Mouse (Mus musculus) heart, postnatal 14 days (tissue): ENCODE results near the gene Ccdc78. TPM values are rescaled to one million over a fixed set of nuclear protein-coding genes. Genes with fewer than 3 reads are reported as not detected.

ENCODE experiments used
- DNase-seq, 2 experiments: peaks; one replicate each; pipeline ENCODE4 v3.0.0; 2021 to 2022
- intact Hi-C: fragments of 180-260 bp; cut with DNase I; formaldehyde crosslinking; loops from one replicate; pipeline ENCODE4 v1.15.1; 2025
- microRNA-seq, 2 experiments: library from miRNA; unstranded; fragments of <30 nt; microRNA quantifications; one replicate each; pipeline ENCODE4 v1.2.0; 2021 to 2022
- total RNA-seq, 2 experiments: library from RNA; stranded (reverse); gene quantifications; 2 replicates each; pipeline ENCODE4 v1.2.3; 2021

Ccdc78 gene
- total RNA-seq, 2 experiments from 2014 or later = 0.17 TPM; not detected in 1

DNA sequence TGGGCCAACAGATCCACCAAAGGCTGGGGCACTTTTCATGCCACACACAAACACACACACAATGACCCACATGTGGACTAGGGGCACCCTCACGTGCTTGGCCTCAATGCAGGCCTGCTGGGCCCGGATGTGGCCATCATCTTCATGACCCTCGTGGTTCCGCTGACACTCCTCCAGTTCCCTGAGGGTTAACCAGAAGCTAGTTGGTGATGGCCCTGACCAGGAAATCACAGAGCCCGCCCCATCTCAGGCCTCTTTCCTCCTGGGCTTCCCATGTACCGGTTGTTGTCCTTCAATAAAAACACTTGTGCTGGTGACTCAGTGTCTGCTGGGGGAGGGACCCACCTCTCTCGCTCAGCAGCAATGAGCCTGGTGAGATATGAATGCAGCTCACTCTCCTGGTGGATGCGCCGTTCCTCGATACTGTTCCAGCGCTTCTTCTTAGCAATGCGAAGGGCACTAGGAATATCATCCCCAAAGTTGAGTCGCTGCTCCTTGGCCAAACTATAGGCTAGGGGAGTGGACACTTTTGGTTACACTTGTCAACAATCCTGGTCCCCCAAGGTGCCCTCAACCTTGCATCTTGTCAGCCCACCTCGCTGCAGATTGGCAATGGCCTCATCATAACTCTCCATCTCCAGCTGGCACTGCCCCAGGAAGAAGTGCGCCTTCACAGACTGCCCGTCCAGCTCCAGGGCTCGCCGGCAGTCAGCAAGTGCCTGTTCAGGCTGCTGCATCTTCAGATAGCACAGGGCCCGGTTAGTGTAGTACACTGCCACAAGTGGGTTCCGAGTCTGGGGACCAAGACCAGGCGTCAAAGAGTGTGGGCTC lies 45.3 kb downstream of the Ccdc78 start:
- DNase-seq = peak in 1 of 2 experiments; percentile 31
- intact Hi-C loops = no loop called here

DNA sequence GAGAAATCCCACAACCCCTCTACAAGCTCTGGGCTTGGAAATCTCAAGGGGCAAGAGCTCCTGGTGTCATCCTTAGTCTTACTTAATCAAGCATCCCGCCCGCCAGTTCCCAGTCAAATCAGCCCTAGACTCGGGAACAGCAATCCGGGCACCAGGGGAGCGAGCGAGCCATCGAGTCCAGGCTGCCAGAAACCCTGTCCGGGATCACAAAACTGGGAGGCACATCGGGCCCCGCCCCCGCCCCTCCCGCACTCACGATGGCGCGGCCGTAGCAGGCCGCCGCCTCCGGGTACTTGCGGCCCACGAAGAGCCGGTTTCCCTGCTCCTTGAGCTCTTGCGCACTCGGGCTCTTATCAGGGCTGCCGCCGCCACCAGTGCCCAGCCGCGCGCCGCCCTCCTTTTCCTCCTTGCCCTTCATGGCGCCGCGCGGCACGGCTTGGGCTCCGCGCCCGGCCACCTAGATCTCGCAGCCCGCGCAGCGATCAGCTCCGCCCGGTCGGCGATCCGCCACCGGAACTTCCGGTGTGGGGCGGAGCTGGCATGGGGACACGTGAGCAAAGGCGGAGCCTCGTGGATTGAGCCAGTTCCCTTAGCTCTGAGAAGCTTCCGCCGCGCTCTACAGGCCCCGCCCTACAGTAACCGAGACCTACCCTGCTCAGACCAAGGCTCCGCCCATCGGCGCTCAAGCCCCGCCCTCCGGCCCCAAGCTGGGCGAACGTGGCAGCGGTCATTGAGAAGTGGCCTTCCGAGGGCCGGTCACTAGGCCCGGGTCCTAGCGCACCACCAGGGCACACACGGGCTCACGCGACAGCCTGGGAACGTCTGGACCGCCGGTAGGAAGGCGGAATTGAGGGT lies 46.3 kb downstream of the Ccdc78 start:
- intact Hi-C loops = no loop called here

DNA sequence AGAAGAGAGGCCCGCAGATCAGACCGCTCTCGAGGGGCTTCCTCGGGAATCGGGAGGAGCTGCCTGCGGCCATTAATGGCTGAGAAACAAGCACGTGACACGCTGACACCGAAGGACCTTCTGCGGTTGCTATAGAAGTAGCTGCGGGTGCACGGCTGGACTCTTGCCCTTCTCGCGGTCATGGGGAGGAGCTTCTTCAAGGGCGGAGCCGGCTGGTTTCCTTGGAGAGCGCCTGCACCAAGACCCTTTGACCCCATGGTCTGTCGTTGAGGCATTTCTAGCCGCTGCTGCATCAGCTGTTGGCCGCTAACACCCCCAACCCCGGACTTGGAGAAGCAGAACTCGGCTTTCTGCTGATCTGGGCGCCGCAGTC lies 46.9 kb downstream of the Ccdc78 start, which contains the start of gene Stub1:
TSS of gene Stub1 (minus strand) at position 114 of the 373 bp plus-strand sequence.
- intact Hi-C loops = no loop called here
- peak; percentile 90 to 94 for DNase-seq

More for the DNA sequence above, 46.3 kb downstream of the Ccdc78 start:
- DNase-seq = peak; percentile 100

DNA sequence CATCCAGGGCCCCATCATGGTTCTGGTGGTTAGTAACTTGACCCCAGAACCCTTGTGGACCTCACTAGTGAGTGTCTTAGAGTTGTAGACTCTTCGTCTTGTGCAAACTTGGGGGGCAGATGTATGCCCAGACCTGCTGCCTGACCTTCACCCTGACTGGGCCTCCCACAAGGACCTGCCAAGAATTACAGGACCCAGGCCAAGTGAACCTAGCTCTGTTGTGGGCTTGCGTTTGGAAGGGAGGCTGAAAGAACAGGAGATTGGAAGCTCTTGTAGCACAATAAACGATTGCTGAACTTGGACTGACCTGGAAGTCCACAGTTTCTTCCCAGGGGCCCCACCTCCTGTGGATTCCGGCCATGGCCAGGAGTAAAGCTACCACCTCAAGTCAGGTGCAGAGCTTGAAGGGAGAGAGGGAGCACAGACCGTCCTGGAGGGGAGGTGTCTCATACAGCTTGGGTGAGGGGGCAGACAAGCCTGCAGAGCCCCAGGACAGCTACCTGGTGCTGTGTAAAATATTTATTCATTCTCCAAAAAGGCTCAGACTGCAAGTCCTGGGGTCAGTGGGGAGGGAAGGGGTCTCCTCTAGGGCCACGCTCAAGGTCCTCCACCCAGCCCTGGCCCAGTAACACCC lies 47.7 kb downstream of the Ccdc78 start:
- intact Hi-C loops = no loop called here
- peak in 1 of 2 experiments; percentile 42 for DNase-seq

DNA sequence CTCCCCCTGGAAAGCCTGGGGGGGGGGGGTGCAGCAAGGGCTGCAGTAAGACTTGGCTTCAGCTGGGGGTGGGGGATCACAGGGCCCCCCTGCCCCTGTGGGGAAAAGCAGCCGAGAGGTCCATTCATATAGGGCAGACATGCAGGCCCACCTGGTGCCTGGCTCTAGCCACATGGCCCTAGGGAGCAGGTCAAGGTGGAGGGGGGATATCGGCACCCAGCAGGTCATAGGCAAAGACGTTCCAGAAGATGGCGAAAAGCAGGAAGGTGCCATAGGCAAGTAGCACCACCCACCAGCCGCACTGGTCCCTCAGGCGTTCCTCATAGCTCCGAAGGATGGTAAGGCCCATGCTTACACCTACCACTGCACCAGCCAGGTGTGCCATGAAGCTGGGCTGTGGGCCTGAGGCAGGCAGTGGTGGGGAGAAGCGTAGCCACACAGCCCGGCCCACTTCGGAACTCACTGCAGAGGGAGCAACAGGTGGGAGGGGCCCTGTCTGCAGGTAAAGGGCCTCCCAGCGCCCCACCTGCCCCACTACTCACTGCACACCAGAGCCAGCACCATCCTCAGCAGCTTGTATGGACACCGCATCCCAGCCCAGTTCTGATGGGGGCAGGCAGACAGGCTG lies 48.3 kb downstream of the Ccdc78 start:
- intact Hi-C loops = no loop called here
- DNase-seq = no peak

DNA sequence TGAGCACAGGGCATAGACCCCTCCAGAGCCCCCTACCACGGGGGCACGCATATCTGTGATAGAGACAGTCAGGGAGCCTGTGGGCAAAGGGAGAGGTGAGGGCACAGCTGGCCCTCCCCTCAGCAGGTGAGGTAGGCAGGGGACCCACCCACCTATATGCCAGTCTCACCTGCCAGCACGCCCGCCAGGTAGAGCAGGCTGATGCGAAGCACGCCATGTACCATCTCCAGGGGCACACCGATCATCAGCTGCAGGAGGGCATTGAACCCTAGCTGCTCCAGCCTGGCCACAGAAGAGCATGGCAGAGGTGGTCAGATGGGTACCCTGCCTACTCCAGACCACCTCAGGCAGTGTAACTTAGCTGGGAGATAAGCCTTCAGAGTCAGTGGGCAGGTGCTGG lies 48.9 kb downstream of the Ccdc78 start:
- intact Hi-C loops = no loop called here
- DNase-seq = no peak

DNA sequence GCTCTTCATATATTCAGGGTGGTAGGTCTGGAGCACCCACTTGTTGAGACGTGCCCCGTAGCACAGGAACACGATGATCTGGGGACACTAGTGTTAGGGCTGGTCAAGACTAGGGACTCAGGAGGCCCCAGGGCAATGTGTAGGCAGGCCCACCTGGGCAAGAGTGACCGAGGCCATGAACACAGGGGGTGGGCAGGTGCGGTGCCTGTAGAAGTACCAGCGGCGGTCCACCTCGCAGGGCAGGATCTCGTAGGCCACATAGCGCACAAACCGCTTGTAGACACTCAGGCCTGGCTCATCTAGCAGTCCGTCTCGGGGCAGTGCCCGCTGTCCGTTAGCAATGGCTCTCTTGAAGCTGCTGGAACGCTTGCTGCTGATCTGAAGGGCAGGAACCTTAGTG lies 49.4 kb downstream of the Ccdc78 start:
- intact Hi-C loops = no loop called here
- no peak for DNase-seq

DNA sequence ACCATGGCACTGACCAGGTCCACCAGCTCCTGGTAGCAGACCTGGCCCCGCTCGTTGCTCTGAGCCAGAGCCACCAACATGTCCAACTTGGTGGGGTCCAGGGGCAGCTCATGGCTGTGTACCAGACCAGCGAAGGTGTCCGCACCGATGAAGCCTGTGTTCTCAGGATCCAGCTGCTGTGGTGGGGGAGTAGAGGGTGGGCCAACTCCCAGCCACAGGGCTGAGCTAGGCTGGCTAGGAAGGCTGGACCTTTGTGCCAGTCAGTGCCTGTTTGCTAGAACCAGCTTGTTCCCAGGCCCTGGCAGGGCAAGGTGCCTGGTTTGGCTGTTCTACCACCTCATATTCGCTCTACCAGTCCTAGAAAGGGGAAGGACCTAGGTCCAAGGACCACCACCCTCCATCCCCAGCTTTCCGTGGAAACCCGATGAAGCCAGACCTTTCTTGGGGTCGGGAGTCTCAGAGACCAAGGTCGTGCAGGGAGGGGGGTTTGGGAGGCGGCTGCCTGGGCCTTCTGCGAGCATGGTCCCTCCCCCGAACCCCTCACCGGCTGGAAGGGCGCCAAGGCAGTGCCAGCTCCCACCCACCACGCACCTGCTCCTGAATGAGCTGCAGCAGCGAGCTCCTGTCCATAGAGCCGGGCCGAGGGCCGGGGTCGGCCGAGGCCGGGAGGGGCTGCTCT lies 50.2 kb downstream of the Ccdc78 start:
- intact Hi-C loops = no loop called here
- peak in 1 of 2 experiments; percentile 32 for DNase-seq

DNA sequence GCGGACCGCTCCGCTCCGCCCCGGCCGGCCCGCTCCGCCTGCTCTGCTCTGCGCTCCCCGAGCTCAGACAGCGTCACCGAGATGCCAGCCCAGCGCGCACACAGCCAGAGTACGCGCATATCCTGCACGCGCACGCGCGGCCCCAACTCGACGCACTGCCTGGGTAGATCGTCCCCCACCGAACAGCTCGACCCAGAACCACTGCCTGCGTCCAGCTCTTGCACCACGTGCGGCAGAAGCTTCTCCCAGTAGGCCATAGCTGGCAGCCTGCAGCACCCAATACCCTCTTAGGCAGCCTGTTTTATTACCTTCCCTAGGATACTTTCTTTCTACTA lies 50.7 kb downstream of the Ccdc78 start, which contains the start of gene Rhbdl1:
TSS of gene Rhbdl1 (minus strand) at position 220 of the 335 bp plus-strand sequence.
- intact Hi-C loops = no loop called here
- peak; percentile 70 to 79 for DNase-seq

DNA sequence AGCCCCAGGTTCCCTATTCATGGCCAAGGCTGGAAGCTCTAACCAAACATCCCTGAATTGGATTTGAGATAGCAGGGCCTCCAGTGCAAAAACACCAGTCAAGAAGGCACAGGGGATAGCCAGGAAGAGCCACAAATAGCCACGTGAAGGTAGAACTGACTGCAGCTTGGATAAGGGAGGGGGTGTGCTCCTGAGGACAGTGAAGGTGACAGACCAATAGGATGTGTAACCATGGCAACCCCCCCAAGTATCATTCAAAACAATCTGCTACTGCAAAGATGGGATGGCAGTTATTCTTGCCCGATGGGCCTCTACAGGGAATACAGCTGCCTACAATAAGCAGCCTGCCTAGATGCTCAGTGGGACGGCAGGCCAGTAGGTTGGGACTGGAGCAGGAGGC lies 51.2 kb downstream of the Ccdc78 start:
- intact Hi-C loops = no loop called here
- no peak for DNase-seq

DNA sequence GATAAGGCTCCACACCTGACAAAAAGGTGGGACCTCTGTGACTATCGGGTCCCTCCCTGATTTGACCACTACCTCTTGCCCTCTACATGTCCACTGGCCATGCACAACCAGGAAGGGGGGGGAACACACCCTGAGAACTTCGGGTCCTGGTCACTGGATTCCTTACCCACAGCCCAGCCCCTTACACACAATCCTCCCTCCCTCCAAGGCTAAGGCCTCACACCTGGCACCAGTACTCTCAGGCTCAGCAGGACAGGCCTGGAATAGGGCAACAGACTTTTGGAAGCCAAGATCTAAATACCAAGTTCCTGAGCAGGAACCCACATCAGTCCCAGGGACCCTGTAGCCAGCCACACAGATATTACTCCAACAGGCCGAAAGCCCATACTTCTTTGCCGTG lies 52.5 kb downstream of the Ccdc78 start:
- intact Hi-C loops = no loop called here
- DNase-seq = no peak

DNA sequence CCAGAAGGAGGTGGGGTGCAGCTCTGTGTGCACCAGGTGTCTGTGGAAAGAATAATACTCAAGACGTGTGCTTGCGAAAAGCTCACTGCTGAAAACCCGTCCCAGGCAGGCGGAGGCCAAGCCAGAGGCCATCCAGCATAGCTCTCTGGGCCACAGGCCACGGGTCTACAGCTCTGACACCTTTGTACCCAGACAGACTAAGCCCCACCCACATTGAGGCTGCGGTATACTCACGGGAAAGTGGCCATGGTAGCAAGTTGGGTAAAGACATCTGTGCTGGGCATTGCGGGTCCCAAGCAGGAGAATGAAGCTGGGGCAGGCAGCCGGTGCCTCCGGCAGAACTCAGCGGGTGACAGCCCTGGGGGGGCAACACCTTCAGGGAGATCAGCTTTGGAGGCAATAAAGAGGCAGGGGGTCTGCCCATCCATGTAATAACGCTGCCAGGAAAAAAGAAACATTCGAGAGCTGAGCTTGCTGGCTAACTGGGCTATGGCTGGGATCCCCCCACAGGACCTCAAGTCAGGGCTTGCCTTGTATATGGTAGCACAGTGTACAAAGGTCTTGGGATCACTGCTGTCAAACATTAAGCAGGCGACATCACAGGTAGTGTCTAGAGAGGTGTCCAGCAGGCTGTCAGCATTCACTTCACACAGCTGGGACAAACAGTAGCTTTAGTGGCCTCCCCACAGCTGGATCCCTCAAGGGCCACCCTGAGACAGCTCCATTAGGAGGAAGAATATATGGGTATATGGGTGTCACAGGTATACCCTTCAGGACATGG lies 53.3 kb downstream of the Ccdc78 start:
- intact Hi-C loops = no loop called here
- no peak for DNase-seq

Small RNA genes lying within 50 kb of the gene (microRNA-seq; reads per million reads assigned to microRNA genes)
- gene Gm25083 (0 reads per million in 2 experiments), gene Mir3082 (1.1 to 2.8 reads per million in 2 experiments), gene Mir6966 (3.2 to 4.1 reads per million in 2 experiments)

Other genes starting within 250 kb of the Ccdc78 start
- gene Sox8, start 215.9 kb upstream of the Ccdc78 start, total RNA-seq = under 1 TPM; 0.56 to 0.67 TPM
- 10 to 100 TPM; 26.2 to 28.0 TPM for gene Lmf1, start 207.5 kb upstream of the Ccdc78 start, total RNA-seq
- 1 to 10 TPM; 1.7 to 2.1 TPM for gene Gng13, start 69.4 kb upstream of the Ccdc78 start, total RNA-seq
- gene Chtf18, start 59.2 kb upstream of the Ccdc78 start, total RNA-seq = 1 to 10 TPM; 1.1 to 4.4 TPM
- 1 to 10 TPM; 5.0 to 5.4 TPM for gene Rpusd1, start 58.9 kb upstream of the Ccdc78 start, total RNA-seq
- gene Mslnl, start 50.5 kb upstream of the Ccdc78 start, total RNA-seq = not detected
- gene Msln, start 32.2 kb upstream of the Ccdc78 start, total RNA-seq = 10 to 100 TPM; 30.0 to 34.5 TPM
- 10 to 100 TPM; 44.8 TPM for gene Narfl, start 12.8 kb upstream of the Ccdc78 start, total RNA-seq
- 10 to 100 TPM; 15.0 to 15.1 TPM for gene Haghl, start 907 bp upstream of the Ccdc78 start, total RNA-seq
- 10 to 100 TPM; 36.4 to 37.4 TPM for gene Fam173a, start 6.3 kb downstream of the Ccdc78 start, total RNA-seq
- gene AC134908.4, start 9.1 kb downstream of the Ccdc78 start, total RNA-seq = not detected
- gene Metrn, start 10.6 kb downstream of the Ccdc78 start, total RNA-seq = 10 to 100 TPM; 67.1 to 74.7 TPM
- 1 to 10 TPM in 1 of 2 experiments, under 1 TPM in 1; 1.00 to 1.2 TPM for gene Fbxl16, start 22.5 kb downstream of the Ccdc78 start, total RNA-seq
- gene Wdr24, start 37.0 kb downstream of the Ccdc78 start, total RNA-seq = 10 to 100 TPM; 10.5 to 11.0 TPM
- gene Jmjd8, start 42.3 kb downstream of the Ccdc78 start, total RNA-seq = 10 to 100 TPM; 33.1 to 34.1 TPM
- 100 to 1,000 TPM; 106 to 109 TPM for gene Stub1, start 46.8 kb downstream of the Ccdc78 start, total RNA-seq
- 1 to 10 TPM; 2.5 to 3.1 TPM for gene Rhbdl1, start 50.7 kb downstream of the Ccdc78 start, total RNA-seq
- 1 to 10 TPM; 2.9 to 3.0 TPM for gene Gm20683, start 55.2 kb downstream of the Ccdc78 start, total RNA-seq
- 100 to 1,000 TPM; 103 to 105 TPM for gene Rhot2, start 58.3 kb downstream of the Ccdc78 start, total RNA-seq
- gene Wdr90, start 74.9 kb downstream of the Ccdc78 start, total RNA-seq = 1 to 10 TPM; 5.2 to 5.7 TPM
- 100 to 1,000 TPM; 226 to 230 TPM for gene Mcrip2, start 82.2 kb downstream of the Ccdc78 start, total RNA-seq
- gene Mettl26, start 88.5 kb downstream of the Ccdc78 start, total RNA-seq = 10 to 100 TPM; 11.3 to 13.2 TPM
- gene Wfikkn1, start 94.3 kb downstream of the Ccdc78 start, total RNA-seq = under 1 TPM; 0.91 to 1.00 TPM
- gene Rab40c, start 133.1 kb downstream of the Ccdc78 start, total RNA-seq = 10 to 100 TPM; 14.4 to 20.0 TPM
- gene Pigq, start 158.4 kb downstream of the Ccdc78 start, total RNA-seq = 10 to 100 TPM; 60.6 to 62.7 TPM
- gene Nhlrc4, start 158.4 kb downstream of the Ccdc78 start, total RNA-seq = under 1 TPM in 1 of 2 experiments, not detected in 1; 0.17 TPM
- gene A930017K11Rik, start 166.0 kb downstream of the Ccdc78 start, total RNA-seq = not detected
- 10 to 100 TPM; 11.4 to 13.1 TPM for gene Capn15, start 199.2 kb downstream of the Ccdc78 start, total RNA-seq